Mouse (Mus musculus) testis, adult 2 months (tissue): ENCODE measurements around the gene C130026I21Rik.
"Not testable (repeated sequence)": the region's sequence is repeated elsewhere in the genome, so short reads cannot be mapped to it uniquely, and the experiment has no call there.

Experiments used
- CTCF ChIP-seq: fragments of 200-500 bp; IDR thresholded peaks from 2 replicates; pipeline ENCODE4 v1.5.1; 2012; ENCODE audit warnings: low read depth, mild to moderate bottlenecking, inconsistent platforms, low read length, moderate library complexity; ENCODE audit not compliant: control insufficient read depth, insufficient read depth, insufficient replicate concordance
- POLR2A ChIP-seq: fragments of 200-500 bp; IDR thresholded peaks from 2 replicates; pipeline ENCODE4 v1.6.1; 2012; ENCODE audit warnings: low read depth, mild to moderate bottlenecking, inconsistent platforms, low read length, moderate library complexity; ENCODE audit not compliant: control insufficient read depth

DNA sequence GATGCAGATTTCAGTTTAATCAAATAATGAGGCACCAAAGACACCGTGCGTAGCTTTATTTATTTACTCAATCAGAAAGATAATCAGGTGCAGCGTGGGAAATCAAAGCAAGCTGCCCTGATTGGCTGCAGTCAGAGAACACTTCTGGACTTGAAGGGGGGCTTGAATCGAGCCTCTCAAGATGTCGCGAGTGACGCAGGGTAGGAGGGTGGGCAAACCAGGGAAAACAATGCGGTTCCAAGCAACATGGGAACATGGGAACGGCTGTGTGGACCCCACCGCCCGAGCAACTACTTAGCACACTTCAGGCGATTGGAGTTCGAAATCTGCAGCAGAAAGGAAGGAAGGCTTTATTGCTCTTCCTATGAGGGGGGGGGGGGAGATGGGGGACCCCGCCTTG is 240.2 kb downstream of the C130026I21Rik start:
- TF ChIP-seq CTCF, POLR2A: not testable (repeated sequence)
